8 mouse cellular contexts compared by ENCODE assay signal in genomic region chr19:59388847-59389606, GRCm38 (mm10). TPM values are rescaled to one million over a fixed set of nuclear protein-coding genes. Genes with fewer than 3 reads are reported as not detected.
DNase-seq lines count a peak whose midpoint lies in the region; ATAC-seq and TF ChIP-seq lines count a peak whose summit lies in the region.

No protein-coding gene starts in this region.

- peaks cover 19% of the 10 kb centered on the region for H3K4me1 ChIP-seq in hindbrain, embryonic 13.5 days (replicated peaks)
- no peaks in the 10 kb centered on the region for H3K4me1 ChIP-seq in lung, postnatal 0 days (ENCODE audit: insufficient read depth, low read depth, low read length)

- POLR2A ChIA-PET in Patski (lab: Charles Lee), result interaction anchor here (0.5 to 0.7 kb wide), 2 partner anchors 12 to 73 kb away, joined by 4 read pairs; no protein-coding TSS in a partner anchor

- in situ Hi-C loops in Patski (cut with MboI; ENCODE audit: low pct_unique_long_range_greater_than_20kb), result loop anchor here (10.0 kb wide), 1 partner anchor 144 kb away; no protein-coding TSS in a partner anchor

- CTCF ChIA-PET in Patski (lab: Charles Lee), result interaction anchor here (1.1 to 4.7 kb wide), 8 partner anchors 10 to 952 kb away, joined by 3 to 27 read pairs (median 12); no protein-coding TSS in a partner anchor

- H3K4me2 ChIP-seq in hindbrain, embryonic 13.5 days, result peak overlapping the region; percentile 35
- peak overlapping the region; percentile 33 for H3K4me2 ChIP-seq in lung, postnatal 0 days (replicated peaks; ENCODE audit: low read depth, low read length)

- ATAC-seq in Patski, result peak; percentile 83
- ATAC-seq in hindbrain, embryonic 13.5 days (ENCODE audit: low FRiP score), result 0 out of 2 replicates have a peak, but pooled peaks have one; percentile 66
- peak; percentile 48; the same call in 1 of the 2 replicates for ATAC-seq in lung, postnatal 0 days

- no peak overlapping the region for H3K9ac ChIP-seq in hindbrain, embryonic 13.5 days
- no peak overlapping the region for H3K9ac ChIP-seq in lung, postnatal 0 days (replicated peaks; ENCODE audit: low read depth)

- peak; percentile 77 for TF ChIP-seq CTCF in Patski (IDR thresholded peaks at IDR 0.05)
- TF ChIP-seq CTCF in lung, postnatal 0 days (IDR thresholded peaks at IDR 0.05), result peak; percentile 75

- TF ChIP-seq EP300 in lung, postnatal 0 days (IDR thresholded peaks at IDR 0.05), result no peak

- peaks cover 12% of the 10 kb centered on the region for H3K27me3 ChIP-seq in Patski
- peaks cover 46% of the 10 kb centered on the region for H3K27me3 ChIP-seq in hindbrain, embryonic 13.5 days
- no peaks in the 10 kb centered on the region for H3K27me3 ChIP-seq in lung, postnatal 0 days (replicated peaks; ENCODE audit: insufficient read depth, low read length)

- no peak overlapping the region for H3K4me3 ChIP-seq in hindbrain, embryonic 13.5 days
- no peak overlapping the region for H3K4me3 ChIP-seq in lung, postnatal 0 days (ENCODE audit: low read depth, low read length)

- no peak for DNase-seq in Patski (ENCODE audit: low read depth, low spot score)
- peak; percentile 27 for DNase-seq in cerebellum, adult 8-10 months
- DNase-seq in frontal cortex, adult 2 months (ENCODE audit: extremely low spot score in 1 of 2, low spot score in 1 of 2), result peak; percentile 42 to 87
- DNase-seq in layer of hippocampus, postnatal 14 days (ENCODE audit: low spot score in 2 of 2), result peak; percentile 76 to 88
- peak; percentile 80 for DNase-seq in lung, postnatal 0 days (ENCODE audit: low spot score)
- DNase-seq in retina, adult 2 months (ENCODE audit: low read depth, low spot score), result peak; percentile 23
- peak; percentile 93 for DNase-seq in thymus, postnatal 14 days

- H3K36me3 ChIP-seq in hindbrain, embryonic 13.5 days, result no peaks in the 10 kb centered on the region
- no peaks in the 10 kb centered on the region for H3K36me3 ChIP-seq in lung, postnatal 0 days (ENCODE audit: insufficient read depth, low read length)

- no peaks in the 10 kb centered on the region for H3K9me3 ChIP-seq in hindbrain, embryonic 13.5 days
- H3K9me3 ChIP-seq in lung, postnatal 0 days (ENCODE audit: low read length), result no peaks in the 10 kb centered on the region

- H3K27ac ChIP-seq in hindbrain, embryonic 13.5 days, result no peak overlapping the region
- no peak overlapping the region for H3K27ac ChIP-seq in lung, postnatal 0 days (ENCODE audit: low read length)

- WGBS in hindbrain, embryonic 13.5 days, result 17% methylated on average over 15 of the region's 15 CpGs
- WGBS in lung, postnatal 0 days, result 10% methylated on average over 15 of the region's 15 CpGs

RNA-seq across cellular contexts. Expression of gene Pdzd8, which starts 43.4 kb away (rescaled TPM):
- polyA plus RNA-seq in Patski (2021), result 38.5 TPM
- 18.8 and 20.5 TPM in 2 replicates for polyA plus RNA-seq in frontal cortex, adult 2 months (2012; rRNA removed)
- 9.1 and 10.4 TPM in 2 replicates for polyA plus RNA-seq in hindbrain, embryonic 13.5 days (2015; fragmentation: Nextera tagmentation; extraction: Ambion mirVana)
- 10 to 100 TPM; 51.8 to 55.6 TPM for total RNA-seq in layer of hippocampus, postnatal 14 days (2021)
- 6.3 and 6.8 TPM in 2 replicates for polyA plus RNA-seq in lung, postnatal 0 days (2015; fragmentation: Nextera tagmentation; extraction: Ambion mirVana)
